Mouse (Mus musculus) embryonic fibroblast, embryonic 13.5 days (primary cell): ENCODE data around the gene Htr5b.

Source experiments
- CTCF ChIP-seq: IDR thresholded peaks from 2 replicates; pipeline ENCODE4 v1.5.1; 2011; ENCODE audit warnings: mild to moderate bottlenecking, control low read depth, low read length, moderate library complexity, borderline replicate concordance; ENCODE audit not compliant: insufficient read depth
- POLR2A ChIP-seq: IDR thresholded peaks from 2 replicates; pipeline ENCODE4 v1.6.1; 2011; ENCODE audit warnings: low read depth, mild to moderate bottlenecking, control low read depth, low read length, moderate library complexity

- TF ChIP-seq POLR2A (no peak), CTCF (no peak)
Observed at GRCm38 (mm10) chr1:121550801-121551456, 22.7 kb upstream of the Htr5b start.
